Mouse (Mus musculus) 3T3-L1 (cell line): ENCODE results near the gene Phf21a.
A peak's percentile ranks its signal among the peaks of the same experiment; 100 is the strongest.

Experiments used
- DNase-seq: peaks from one replicate; pipeline ENCODE4 v3.0.0-alpha.2; 2015; ENCODE audit warnings: low read depth, low spot score

Gene Phf21a

GRCm38 (mm10) chr2:92360893-92361292 lies 268.0 kb downstream of the Phf21a start:
- DNase-seq = no peak

GRCm38 (mm10) chr2:92361795-92362194 lies 268.9 kb downstream of the Phf21a start:
- no peak for DNase-seq

- DNase-seq = no peak
Observed at GRCm38 (mm10) chr2:92362571-92363228, 269.8 kb downstream of the Phf21a start.

- no peak for DNase-seq
Observed at GRCm38 (mm10) chr2:92364086-92364485, 271.2 kb downstream of the Phf21a start.

GRCm38 (mm10) chr2:92365568-92365967 lies 272.7 kb downstream of the Phf21a start:
- DNase-seq = no peak

- no peak for DNase-seq
Observed at GRCm38 (mm10) chr2:92367383-92368029, 274.6 kb downstream of the Phf21a start.

- no peak for DNase-seq
Observed at GRCm38 (mm10) chr2:92370375-92370774, 277.5 kb downstream of the Phf21a start.

GRCm38 (mm10) chr2:92370821-92371805 lies 278.2 kb downstream of the Phf21a start:
- no peak for DNase-seq

GRCm38 (mm10) chr2:92371971-92372690 lies 279.2 kb downstream of the Phf21a start:
- no peak for DNase-seq

- DNase-seq = no peak
Observed at GRCm38 (mm10) chr2:92372767-92373436, 280.0 kb downstream of the Phf21a start.

- DNase-seq = no peak
Observed at GRCm38 (mm10) chr2:92373437-92373813, 280.5 kb downstream of the Phf21a start.

GRCm38 (mm10) chr2:92374514-92374913 lies 281.6 kb downstream of the Phf21a start, which contains the start of the genes Pex16 and Large2:
Gene Pex16 (plus strand): TSS chr2:92374676.
Gene Large2 (minus strand): TSS chr2:92374869.
- peak; percentile 81 for DNase-seq

- DNase-seq = peak; percentile 100
Observed at GRCm38 (mm10) chr2:92375099-92375623, 282.2 kb downstream of the Phf21a start.

GRCm38 (mm10) chr2:92375788-92376187 lies 282.9 kb downstream of the Phf21a start:
- DNase-seq = peak; percentile 25

- DNase-seq = peak; percentile 39
Observed at GRCm38 (mm10) chr2:92376300-92376699, 283.4 kb downstream of the Phf21a start.

GRCm38 (mm10) chr2:92377320-92377719 lies 284.4 kb downstream of the Phf21a start:
- DNase-seq = no peak

- DNase-seq = no peak
Observed at GRCm38 (mm10) chr2:92379783-92380494, 287.0 kb downstream of the Phf21a start.

- no peak for DNase-seq
Observed at GRCm38 (mm10) chr2:92380495-92381050, 287.7 kb downstream of the Phf21a start.

- no peak for DNase-seq
Observed at GRCm38 (mm10) chr2:92381161-92381560, 288.2 kb downstream of the Phf21a start.
